Mouse (Mus musculus) ovary, adult 18-20 months (tissue): ENCODE data around the gene Cd72.

Source experiments
- DNase-seq: peaks from one replicate; pipeline ENCODE4 v3.0.0; 2022; ENCODE audit warnings: low spot score, mixed read lengths

The Cd72 gene

GRCm38 (mm10) chr4:43427501-43428179 lies 26.8 kb downstream of the Cd72 start:
- no peak for DNase-seq

GRCm38 (mm10) chr4:43426487-43426886 lies 27.9 kb downstream of the Cd72 start:
- no peak for DNase-seq

GRCm38 (mm10) chr4:43425648-43426380 lies 28.6 kb downstream of the Cd72 start:
- no peak for DNase-seq

GRCm38 (mm10) chr4:43425197-43425596 lies 29.2 kb downstream of the Cd72 start:
- no peak for DNase-seq

- DNase-seq, result no peak
These were observed 30.4 kb downstream of the Cd72 start for GRCm38 (mm10) chr4:43424072-43424471.

- no peak for DNase-seq
These were observed 31.0 kb downstream of the Cd72 start for GRCm38 (mm10) chr4:43423267-43423934.

GRCm38 (mm10) chr4:43421632-43422240 lies 32.7 kb downstream of the Cd72 start:
- no peak for DNase-seq

- peak; percentile 63 for DNase-seq
These were observed 34.1 kb downstream of the Cd72 start for GRCm38 (mm10) chr4:43420305-43420704.

- no peak for DNase-seq
These were observed 34.6 kb downstream of the Cd72 start for GRCm38 (mm10) chr4:43419801-43420281.

GRCm38 (mm10) chr4:43418973-43419656 lies 35.3 kb downstream of the Cd72 start:
- DNase-seq, result no peak

- DNase-seq, result no peak
These were observed 36.0 kb downstream of the Cd72 start for GRCm38 (mm10) chr4:43418450-43418849.

GRCm38 (mm10) chr4:43417269-43418062 lies 37.0 kb downstream of the Cd72 start:
- no peak for DNase-seq

GRCm38 (mm10) chr4:43416071-43416490 lies 38.3 kb downstream of the Cd72 start:
- no peak for DNase-seq

GRCm38 (mm10) chr4:43415221-43416070 lies 39.0 kb downstream of the Cd72 start:
- DNase-seq, result no peak

- DNase-seq, result no peak
These were observed 39.7 kb downstream of the Cd72 start for GRCm38 (mm10) chr4:43414761-43415160.

GRCm38 (mm10) chr4:43407071-43407920 lies 47.1 kb downstream of the Cd72 start:
- DNase-seq, result no peak

GRCm38 (mm10) chr4:43406162-43406971 lies 48.1 kb downstream of the Cd72 start:
- peak; percentile 80 for DNase-seq

- no peak for DNase-seq
These were observed 49.7 kb downstream of the Cd72 start for GRCm38 (mm10) chr4:43404697-43405096.
